Mouse (Mus musculus) CH12F3 (cell line): ENCODE measurements around the gene Gm28961.
"Not testable (repeated sequence)": the region's sequence is repeated elsewhere in the genome, so short reads cannot be mapped to it uniquely, and the experiment has no call there.

Experiments
- in situ Hi-C: fragments of 300-500 bp; cut with MboI; formaldehyde crosslinking; loops from 2 replicates; pipeline ENCODE4 v1.14.3; 2020; ENCODE audit warnings: low sequenced_read_pairs

Gm28961 gene

GRCm38 (mm10) chrY:57705397-57705796, at the start of gene Gm28961:
TSS of gene Gm28961 (plus strand) at chrY:57705697.
- in situ Hi-C loops, result not testable (repeated sequence)
